Mouse (Mus musculus): ENCODE measurements around the gene Slc25a17. TPM values are rescaled to one million over a fixed set of nuclear protein-coding genes. Genes with fewer than 3 reads are reported as not detected.

The Slc25a17 gene
- total RNA-seq, 2 experiments from 2014 or later = 77.2 to 89.4 TPM

DNA sequence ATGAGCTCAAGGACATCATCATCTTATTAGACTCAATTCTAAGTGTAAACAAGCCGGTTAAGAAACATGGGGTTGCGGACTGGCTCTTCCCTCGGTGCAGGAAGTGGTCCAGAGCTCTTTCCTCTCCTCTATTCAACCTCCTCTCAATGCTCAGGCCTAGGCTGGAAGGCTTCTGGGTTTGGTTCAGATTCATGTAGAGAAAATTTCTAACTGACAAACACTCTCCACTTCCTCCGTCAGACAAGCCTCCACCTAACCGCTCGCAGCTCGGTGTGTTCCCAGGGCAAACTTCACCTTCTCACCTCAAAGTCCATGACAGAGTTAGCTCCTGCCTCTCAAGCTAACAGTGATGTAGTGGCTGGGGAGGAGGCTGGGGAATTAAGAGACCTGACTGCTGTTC lies 56.6 kb downstream of the Slc25a17 start:
- no peak for ATAC-seq (replicated peaks; ENCODE audit: poor library complexity)

DNA sequence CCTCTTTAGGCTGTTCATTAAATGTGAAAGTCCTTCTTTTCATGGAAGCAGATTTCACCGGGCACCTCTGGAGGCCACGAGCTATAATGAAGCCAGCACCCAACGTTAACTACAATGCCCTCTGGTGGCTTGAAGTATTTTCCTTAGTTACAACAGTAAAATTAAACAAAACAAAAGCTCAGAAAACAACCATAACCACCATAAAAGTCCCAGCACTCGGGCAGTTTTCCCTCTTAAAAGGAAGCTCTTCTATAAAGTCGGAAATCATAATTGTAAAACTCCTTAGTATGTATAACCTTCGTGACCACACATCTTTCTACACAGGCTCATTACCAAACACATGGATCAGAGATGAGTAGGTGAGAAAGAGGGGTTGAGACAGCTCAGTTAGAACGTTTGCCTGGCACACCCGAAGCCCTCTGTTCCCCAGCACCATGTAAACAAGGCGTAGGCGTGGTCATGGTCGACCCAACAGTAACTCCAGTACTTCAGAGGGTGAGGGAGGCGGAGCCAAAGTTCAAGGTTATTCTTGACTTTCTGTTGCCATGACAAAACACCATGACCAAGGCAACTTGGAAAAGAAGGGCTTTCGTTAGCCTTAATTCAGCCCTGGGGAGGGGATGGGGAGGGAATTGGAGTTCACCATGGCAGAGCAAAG lies 58.3 kb downstream of the Slc25a17 start:
- ATAC-seq (replicated peaks; ENCODE audit: poor library complexity) = 0 out of 2 replicates have a peak, but pooled peaks have one; percentile 37

DNA sequence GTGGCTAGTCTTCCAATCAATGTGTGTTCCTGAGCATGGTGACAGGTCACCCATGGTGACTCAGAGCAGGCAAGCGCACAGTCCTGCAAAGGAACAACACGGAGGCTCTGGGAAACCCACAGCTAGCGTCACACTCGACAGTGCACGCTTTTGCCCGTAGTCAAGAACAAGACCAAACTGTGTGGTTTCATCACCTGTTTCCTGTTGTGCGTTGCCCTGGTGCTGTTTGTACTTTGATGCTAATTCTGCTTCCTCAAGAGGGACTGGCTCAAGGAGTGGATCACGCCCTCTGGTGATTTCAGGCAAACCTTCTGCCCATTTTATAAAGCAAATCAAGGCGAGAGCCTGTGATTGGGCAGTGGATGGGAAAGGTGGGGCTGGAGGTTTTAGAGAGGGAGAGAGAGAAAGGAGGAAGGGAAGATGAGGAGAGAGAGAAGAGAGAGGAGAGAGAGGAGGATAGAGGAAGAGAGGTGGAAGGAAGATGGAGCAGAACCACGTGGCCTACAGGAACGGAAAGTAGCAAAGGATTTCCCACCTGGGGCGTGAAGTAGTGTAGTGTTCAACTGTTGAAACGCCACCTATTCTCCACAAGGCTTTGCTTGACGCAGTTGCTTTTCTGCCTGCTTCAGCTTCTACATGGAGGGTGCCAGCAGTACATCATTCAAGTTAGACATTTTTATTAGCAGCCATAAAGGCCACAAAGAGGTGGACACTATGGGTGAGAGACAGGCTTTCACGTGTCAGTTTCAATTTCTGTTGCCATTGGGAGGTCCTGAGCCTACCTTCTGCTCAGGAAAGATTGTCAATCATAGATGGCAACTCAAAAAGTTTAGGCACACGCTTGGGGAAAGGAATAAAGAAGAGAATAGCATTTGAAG lies 59.2 kb downstream of the Slc25a17 start:
- peak; percentile 89 for ATAC-seq (replicated peaks; ENCODE audit: poor library complexity)

DNA sequence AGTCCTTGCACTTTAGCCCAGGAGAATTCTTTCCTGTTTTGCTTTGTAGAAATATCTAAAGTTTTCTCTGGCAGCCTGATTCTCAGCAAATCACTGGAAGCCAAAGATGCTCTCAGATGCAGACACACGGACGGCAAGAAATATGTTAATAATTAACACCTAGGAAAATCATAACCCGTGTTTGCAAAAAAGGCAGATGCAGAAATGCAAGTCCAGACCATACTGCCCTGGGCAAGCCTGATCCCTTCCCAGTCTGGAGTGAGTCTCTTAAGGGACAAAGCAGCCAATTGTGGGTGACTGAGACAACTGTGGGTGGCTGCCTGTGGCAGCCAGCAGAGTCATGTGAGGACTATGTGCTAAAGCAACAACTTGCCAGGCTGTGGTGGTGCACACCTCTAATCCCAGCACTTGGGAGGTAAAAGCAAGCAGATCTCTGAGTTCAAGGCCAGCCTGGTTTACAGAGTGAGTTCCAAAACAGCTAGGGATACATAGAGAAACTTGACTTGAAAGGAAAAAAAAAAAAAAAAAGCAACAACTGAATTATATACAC lies 60.0 kb downstream of the Slc25a17 start:
- ATAC-seq (replicated peaks; ENCODE audit: poor library complexity) = no peak

DNA sequence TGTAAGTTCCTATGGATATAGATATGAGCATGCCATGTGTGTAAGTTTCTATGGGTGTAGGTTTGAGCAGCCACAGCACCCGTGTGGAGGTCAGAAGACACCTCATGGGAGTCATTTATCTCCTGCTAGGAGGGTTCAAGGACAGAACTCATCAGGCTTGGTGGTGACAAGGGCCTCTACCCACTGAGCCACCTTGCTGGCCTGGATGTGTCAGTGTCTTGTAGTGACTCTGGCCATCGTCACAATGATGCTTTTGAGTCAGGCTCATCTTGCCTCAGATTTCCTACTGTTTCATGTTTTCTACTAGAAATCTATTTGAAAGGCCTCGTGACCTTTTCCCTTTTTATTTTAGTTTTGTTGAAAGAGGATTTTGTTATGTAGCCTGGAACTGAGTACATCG lies 61.1 kb downstream of the Slc25a17 start:
- no peak for ATAC-seq (replicated peaks; ENCODE audit: poor library complexity)

DNA sequence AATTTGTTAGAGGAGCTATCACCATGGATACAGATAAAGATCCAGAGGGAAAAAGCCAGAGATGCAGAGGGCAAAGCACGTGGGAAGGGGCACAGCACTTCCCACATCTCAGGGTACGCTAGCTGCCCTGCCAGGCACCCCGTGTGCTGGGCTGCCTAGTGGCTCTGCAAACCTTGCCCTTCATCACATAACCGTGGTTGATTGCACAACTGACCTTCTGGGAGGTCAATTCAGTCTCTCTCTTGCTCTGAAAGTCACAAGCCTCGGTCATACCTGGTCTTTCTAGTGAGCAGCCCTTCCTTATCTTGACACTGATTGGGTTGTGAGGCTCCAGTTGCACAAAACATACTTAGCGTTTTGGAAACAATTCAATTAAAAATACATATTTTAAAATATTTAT lies 62.4 kb downstream of the Slc25a17 start:
- no peak for ATAC-seq (replicated peaks; ENCODE audit: poor library complexity)

DNA sequence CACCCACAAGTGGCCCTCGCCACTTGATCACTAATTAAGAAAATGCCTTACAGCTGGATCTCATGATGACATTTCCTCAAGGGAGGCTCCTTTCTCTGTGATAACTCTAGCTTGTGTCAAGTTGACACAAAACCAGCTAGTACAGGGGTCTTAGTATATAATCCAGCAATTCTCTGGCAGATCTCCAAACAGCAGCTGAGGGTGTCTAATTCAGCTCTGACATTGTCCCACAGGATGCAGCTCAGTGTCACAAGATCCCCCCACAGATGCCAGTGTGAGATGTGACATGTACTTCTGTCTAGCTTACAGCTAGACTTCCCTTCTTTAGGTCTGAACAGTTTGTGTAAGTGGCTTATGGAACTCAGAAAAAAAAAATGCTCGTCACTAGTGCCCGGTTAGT lies 63.1 kb downstream of the Slc25a17 start:
- no peak for ATAC-seq (replicated peaks; ENCODE audit: poor library complexity)

DNA sequence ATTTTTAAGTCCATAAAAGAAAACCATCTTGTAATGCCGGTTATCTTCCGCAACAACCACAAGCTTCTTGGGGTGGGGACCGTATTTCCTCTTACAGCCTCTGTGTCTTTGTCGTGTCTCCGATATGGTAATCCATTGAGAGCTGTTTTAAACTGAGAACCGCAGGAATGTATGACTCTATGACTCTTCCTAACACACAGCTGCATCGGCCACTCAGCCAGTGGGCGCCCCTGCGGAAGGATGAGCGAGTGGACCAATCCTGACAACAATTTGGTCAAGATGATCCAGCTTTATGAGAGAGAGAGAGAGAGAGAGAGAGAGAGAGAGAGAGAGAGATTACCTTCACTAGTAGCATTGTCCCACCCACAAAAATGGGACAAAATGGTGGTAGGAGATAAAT lies 65.7 kb downstream of the Slc25a17 start:
- ATAC-seq (replicated peaks; ENCODE audit: poor library complexity) = no peak

DNA sequence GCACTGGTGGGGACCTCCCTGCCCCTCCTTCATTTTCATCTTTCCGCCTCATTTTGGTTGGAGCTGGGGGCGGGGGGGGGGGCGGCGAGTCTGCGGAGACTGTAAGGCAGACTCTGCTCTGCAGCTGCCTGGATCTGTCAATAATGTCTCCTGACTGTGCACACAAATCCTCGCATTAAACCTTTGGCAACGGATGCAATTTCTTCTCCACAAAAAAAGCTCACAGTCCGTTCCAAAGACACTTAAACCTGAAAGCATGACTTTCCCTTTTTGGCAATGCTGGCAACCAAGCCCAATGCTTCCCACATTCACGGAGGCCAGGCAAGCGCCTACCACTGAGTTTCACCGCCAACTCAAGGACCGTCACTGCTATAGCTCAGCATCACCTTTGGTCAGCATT lies 66.2 kb downstream of the Slc25a17 start:
- no peak for ATAC-seq (replicated peaks; ENCODE audit: poor library complexity)

DNA sequence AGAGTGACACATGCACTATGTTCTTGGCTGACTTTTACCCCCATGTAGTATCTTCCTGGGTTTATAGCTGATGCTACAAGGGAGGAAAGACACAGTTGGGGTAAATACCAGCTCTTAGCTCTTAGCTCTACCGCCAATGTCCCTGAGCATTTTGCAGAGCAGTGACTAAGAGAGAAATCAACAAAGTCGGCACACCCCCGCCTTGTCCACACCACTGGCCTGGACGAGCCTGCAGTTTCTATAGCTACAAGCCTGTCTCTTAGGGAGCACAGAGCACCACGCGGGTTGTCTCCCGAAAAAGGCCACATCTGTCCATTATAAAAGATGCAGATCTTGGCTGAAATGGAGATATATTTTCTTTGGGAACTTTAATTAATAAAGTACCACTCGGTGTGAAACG lies 69.9 kb downstream of the Slc25a17 start:
- no peak for ATAC-seq (replicated peaks; ENCODE audit: poor library complexity)

DNA sequence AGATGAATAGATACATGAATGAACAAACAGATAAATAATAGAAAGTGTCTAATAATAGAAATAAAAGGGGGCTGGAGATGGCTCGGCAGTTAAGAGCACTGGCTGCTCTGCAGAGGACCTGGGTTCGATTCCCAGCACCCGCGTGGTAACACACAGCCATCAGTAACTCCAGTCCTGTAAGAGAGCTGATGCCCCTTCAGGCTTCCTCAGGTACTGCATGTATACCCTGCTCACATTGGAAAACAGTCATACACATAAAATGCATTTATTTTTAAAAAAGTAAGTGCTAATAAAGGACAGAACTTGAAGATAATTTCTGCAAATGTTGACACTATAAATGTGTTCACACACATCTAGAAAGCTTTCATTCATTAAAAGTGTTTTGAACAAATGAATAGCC lies 70.4 kb downstream of the Slc25a17 start:
- ATAC-seq (replicated peaks; ENCODE audit: poor library complexity) = no peak

DNA sequence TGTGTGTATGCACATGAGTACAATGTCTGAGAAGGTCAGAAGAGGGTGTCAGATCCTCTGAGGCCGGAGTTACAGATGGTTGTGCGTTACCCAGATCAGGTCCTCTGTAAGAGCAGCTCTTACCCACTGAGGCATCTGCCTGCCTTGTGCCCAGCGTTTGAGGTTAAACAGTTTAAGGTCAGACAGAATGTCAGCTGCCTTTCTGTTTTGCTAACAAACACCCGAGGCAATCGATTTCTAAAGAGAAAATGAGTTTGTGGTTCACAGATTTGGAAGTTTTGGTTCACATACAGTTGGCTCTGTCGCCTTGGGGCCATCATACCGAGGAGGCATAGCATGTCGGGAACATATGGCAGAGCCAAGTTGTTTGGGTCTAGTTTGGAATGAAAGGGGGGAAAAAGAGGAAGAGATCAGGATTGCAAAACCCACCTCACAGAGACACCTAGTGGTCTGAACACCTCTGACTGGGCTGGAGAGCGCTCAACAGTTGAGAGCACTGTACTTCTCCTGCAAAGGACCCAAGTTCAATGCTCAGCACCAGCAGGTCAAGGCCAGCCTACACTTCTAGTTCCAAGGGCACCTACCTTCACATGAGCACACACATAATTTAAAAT lies 76.4 kb downstream of the Slc25a17 start:
- no peak for ATAC-seq (replicated peaks; ENCODE audit: poor library complexity)

DNA sequence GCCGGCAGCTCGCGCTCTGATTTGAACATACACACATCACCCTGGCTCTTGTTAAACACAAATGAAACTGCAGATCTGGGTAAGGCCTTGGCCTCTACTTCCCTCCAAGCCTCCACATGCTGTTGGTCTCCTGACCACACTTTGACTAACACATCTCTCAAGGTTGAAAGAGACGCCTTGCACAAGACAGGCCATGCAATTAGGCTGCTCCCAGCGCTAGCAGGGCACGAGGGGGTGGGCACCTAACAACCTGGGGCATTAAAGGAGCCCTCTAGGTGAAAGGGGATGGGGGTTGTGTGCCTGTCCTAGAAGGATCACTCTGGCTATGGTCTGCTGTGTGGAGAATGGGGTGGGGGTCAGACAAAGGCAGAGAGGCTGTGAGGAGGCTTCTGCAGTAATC lies 81.9 kb downstream of the Slc25a17 start:
- ATAC-seq (replicated peaks; ENCODE audit: poor library complexity) = no peak

DNA sequence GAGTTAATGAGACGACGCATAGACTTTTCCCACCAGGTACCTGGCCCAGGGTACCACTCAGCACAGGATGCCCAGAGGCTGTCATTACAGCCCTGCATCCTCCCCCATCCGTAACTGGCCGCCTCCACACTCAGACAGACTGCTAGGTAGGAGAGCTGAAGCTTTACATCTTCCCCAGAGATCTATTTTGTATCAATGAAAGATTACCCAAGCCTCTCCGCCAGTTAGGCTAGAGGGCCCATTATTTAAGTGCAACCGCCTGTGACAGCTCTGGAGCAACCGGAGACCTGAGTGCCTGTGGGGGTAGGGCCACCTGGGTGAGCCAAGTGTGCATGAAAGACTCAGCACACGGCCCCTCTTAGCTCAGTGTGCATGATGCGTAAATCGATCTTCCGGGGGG lies 82.7 kb downstream of the Slc25a17 start:
- no peak for ATAC-seq (replicated peaks; ENCODE audit: poor library complexity)

DNA sequence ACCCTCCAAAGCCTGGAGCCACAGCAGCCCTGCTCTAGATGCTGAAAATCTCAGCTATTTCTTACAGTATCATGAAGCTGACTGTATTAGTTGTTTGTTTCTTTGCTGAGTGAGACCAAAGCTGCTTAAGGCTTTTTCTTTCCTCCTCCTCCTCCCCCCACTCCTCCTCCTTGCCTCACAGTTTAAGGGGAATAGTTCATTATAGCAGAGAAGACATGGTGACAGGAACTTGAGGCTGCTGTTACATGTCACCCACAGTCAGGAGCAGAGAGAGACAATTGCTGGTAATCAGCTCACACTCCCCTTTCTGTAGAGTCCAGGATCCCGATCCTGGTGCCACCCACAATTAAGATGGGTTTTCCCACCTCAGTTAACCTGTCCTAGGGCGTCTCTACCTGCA lies 87.3 kb downstream of the Slc25a17 start:
- ATAC-seq (replicated peaks; ENCODE audit: poor library complexity) = no peak

DNA sequence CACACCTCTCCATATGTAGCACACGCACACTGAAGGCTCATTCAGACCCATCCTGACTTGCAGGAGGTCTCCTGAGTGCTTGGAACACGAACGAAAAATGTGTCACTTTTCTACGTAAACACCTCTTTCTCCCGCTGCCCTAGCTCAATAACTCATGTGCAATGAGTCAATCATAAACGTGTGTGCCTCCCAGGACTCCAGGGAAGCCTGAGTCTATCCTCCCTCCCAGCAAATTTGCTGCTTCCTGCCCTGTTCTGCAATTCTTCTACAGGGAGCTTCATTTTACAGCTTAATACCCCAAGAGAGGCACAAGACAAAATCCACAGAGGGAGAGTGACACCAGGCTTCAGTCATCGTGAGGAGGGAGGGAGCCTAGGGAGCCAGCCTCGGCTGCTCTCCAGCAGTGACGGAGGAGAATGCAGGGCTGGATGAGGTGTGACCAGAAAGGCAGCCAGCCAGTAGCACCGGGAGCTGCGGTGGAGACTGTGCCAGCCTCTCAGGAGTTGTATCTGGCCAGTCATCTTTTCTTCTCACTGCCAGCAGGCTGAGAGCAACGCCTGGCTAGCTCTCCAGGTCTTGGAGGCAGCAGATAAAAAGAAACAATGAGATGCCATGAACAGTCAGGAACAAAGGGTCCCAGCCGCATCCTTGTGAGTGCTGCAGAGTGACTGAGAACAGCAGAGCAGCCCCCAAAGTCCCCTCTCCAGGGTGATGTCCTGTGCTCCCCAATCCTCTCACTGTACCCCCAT lies 88.1 kb downstream of the Slc25a17 start:
- no peak for ATAC-seq (replicated peaks; ENCODE audit: poor library complexity)

Other genes starting within 250 kb of the Slc25a17 start
- gene Mrtfa, start 170.1 kb downstream of the Slc25a17 start, total RNA-seq (2015) = 24.5 and 27.3 TPM in 2 replicates
- 11.1 and 17.6 TPM in 2 replicates for gene Mrtfa, start 170.1 kb downstream of the Slc25a17 start, total RNA-seq (2017)
- not detected in 2 replicates for gene Mchr1, start 125.3 kb downstream of the Slc25a17 start, total RNA-seq (2015)
- gene Mchr1, start 125.3 kb downstream of the Slc25a17 start, total RNA-seq (2017) = not detected in 2 replicates
- 155 and 166 TPM in 2 replicates for gene St13, start 39.3 kb upstream of the Slc25a17 start, total RNA-seq (2015)
- gene St13, start 39.3 kb upstream of the Slc25a17 start, total RNA-seq (2017) = 258 and 365 TPM in 2 replicates
- 7.2 and 8.5 TPM in 2 replicates for gene Xpnpep3, start 39.3 kb upstream of the Slc25a17 start, total RNA-seq (2015)
- 17.5 and 27.8 TPM in 2 replicates for gene Xpnpep3, start 39.3 kb upstream of the Slc25a17 start, total RNA-seq (2017)
- not detected in 2 replicates for gene Dnajb7, start 47.5 kb upstream of the Slc25a17 start, total RNA-seq (2015)
- 0.17 TPM in 1 of 2 replicates, not detected in the other for gene Dnajb7, start 47.5 kb upstream of the Slc25a17 start, total RNA-seq (2017)
- 166 and 175 TPM in 2 replicates for gene Rbx1, start 105.5 kb upstream of the Slc25a17 start, total RNA-seq (2015)
- gene Rbx1, start 105.5 kb upstream of the Slc25a17 start, total RNA-seq (2017) = 189 and 199 TPM in 2 replicates
- gene Ep300, start 224.5 kb upstream of the Slc25a17 start, total RNA-seq (2015) = 112 and 132 TPM in 2 replicates
- 22.4 and 23.7 TPM in 2 replicates for gene Ep300, start 224.5 kb upstream of the Slc25a17 start, total RNA-seq (2017)